Mouse (Mus musculus): ENCODE results near the gene Szt2.

The Szt2 gene

GRCm38 (mm10) chr4:118358159-118358895 is 50.7 kb downstream of the Szt2 start:
- no peak for DNase-seq (ENCODE audit: low read depth, low spot score)

GRCm38 (mm10) chr4:118357504-118357903 is 51.6 kb downstream of the Szt2 start:
- DNase-seq (ENCODE audit: low read depth, low spot score), result no peak

GRCm38 (mm10) chr4:118356738-118357137 is 52.3 kb downstream of the Szt2 start:
- DNase-seq (ENCODE audit: low read depth, low spot score), result no peak

GRCm38 (mm10) chr4:118354289-118354688 is 54.8 kb downstream of the Szt2 start:
- DNase-seq (ENCODE audit: low read depth, low spot score), result no peak

GRCm38 (mm10) chr4:118353689-118354088 is 55.4 kb downstream of the Szt2 start:
- DNase-seq (ENCODE audit: low read depth, low spot score), result no peak

- DNase-seq (ENCODE audit: low read depth, low spot score), result no peak
These were observed 57.2 kb downstream of the Szt2 start for GRCm38 (mm10) chr4:118351828-118352227.

DNA sequence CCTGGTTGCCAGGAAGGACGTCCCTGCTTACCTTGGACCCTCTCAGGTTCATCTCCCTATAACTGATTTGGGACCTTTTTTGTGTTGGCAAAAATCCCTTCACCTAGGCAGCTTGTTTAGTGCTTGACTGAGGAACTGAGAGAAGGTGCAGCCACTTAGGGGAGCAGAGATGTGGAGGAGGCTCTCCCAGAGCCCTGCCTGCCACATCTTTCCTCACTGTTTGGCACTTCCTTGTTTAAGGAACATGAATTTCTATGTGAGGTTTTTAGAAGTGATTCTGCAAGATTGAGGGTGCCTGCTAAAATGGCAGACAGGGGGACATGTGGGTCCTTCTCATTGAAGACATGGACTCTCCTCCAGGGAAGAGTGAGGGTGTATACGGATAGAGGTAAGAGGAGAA is 58.2 kb downstream of the Szt2 start:
- DNase-seq (ENCODE audit: low read depth, low spot score), result no peak

- DNase-seq (ENCODE audit: low read depth, low spot score), result no peak
These were observed 61.4 kb downstream of the Szt2 start for GRCm38 (mm10) chr4:118347529-118348309.

- DNase-seq (ENCODE audit: low read depth, low spot score), result no peak
These were observed 67.6 kb downstream of the Szt2 start for GRCm38 (mm10) chr4:118341447-118341846.

- no peak for DNase-seq (ENCODE audit: low read depth, low spot score)
These were observed 72.4 kb downstream of the Szt2 start for GRCm38 (mm10) chr4:118336658-118337057.

DNA sequence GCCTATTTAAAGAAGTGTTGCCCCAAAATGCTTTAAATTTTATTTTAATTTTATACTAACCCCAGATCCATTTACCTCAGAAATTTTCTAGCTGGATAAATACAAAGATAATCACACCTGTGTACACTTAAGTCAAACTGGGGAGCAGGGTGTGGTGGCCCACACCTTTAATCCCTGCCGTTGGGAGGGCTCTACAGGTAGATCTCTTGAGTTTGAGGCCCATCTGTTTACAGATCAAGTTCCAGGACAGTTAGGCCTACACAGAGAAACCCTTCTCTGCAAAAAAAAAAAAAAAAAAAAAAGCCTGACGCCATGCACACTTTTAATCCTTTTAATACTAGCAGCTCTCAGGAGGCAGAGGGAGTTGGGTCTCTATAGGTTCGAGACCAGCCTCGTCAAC is 73.1 kb downstream of the Szt2 start:
- DNase-seq (ENCODE audit: low read depth, low spot score), result no peak

- no peak for DNase-seq (ENCODE audit: low read depth, low spot score)
These were observed 77.3 kb downstream of the Szt2 start for GRCm38 (mm10) chr4:118331777-118332176.

GRCm38 (mm10) chr4:118326476-118326875 is 82.6 kb downstream of the Szt2 start:
- DNase-seq (ENCODE audit: low read depth, low spot score), result no peak

GRCm38 (mm10) chr4:118320636-118321035 is 88.4 kb downstream of the Szt2 start:
- DNase-seq (ENCODE audit: low read depth, low spot score), result no peak

DNA sequence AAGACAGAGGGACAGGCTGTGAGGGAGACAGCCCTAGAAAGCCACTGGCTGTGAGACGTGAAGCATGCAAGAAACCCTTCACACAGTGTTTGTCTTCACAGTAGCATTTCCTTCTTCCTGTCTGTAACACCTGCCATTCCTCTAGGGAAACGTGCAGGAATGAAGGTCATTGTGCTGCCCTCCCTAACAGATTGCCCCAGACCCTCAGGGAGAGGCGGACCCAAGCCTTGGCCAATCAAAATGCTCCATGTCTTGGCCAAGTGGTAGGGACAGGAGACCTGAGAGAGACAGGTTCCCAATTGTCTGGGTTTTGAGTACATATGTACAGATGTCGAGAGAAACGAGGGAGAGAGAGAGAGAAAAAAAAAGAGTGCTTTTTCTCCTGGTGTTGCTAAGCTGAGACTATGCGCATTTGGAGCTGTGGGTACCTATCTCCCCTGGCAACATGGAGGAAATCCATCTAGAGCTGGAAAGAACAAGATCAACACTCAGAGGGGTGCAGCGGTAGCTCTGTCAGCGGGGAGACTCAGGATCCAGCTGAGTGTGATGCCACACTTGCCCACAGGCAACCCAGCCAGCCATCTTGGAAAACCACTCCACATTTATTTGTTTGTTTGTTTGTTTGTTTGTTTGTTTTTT is 89.2 kb downstream of the Szt2 start:
- DNase-seq (ENCODE audit: low read depth, low spot score), result no peak

- DNase-seq (ENCODE audit: low read depth, low spot score), result no peak
These were observed 92.4 kb downstream of the Szt2 start for GRCm38 (mm10) chr4:118316662-118317061.

DNA sequence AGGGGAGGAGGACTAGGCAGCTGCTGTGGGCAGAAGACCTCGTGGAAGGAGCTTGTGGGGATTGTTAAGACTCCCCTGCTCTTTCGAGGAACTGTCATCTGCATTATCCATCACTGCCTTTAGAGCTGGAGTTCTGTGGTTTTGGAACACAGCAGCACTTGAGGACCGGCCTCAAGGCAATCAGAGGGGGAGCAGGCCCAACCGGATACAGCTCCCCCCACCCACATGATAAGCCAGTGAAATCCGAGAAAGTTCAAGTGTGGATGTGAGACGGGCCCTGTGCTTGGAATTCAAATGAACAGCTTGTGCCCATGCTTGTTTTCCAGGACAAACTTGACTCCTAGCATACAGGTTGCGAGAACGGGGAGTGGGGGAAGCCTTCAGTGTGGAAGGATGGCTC is 93.8 kb downstream of the Szt2 start:
- DNase-seq (ENCODE audit: low read depth, low spot score), result no peak
